Comparison of ENCODE assay signal across 14 mouse cellular contexts in the genomic region with DNA sequence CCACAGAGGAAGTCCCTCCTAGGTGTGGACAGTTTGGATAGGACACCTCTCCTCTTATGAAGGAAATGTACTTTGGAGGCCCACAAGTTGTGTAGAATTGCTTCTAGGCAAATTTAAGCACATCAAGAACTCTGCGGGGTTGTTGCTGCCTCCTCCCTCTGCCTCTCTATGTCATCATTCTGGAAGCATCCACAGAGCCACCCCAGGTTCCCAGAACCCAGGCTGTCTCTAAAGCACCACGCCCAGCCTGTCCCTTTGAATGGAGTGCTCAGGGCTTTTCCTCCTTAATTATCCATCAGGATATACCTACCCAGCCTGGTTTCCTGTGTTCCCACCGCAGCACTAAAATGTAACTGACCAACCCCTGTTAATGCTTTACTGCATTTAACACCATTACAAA.
A peak's percentile ranks its signal among the peaks of the same experiment; 100 is the strongest.
DNase-seq lines count a peak whose midpoint lies in the region; ATAC-seq and TF ChIP-seq lines count a peak whose summit lies in the region.
"Had no signal": no experiment of that assay in that cellular context is flagged by ENCODE, and none has a peak within 500 bp of the region (broad histone marks: within the 10 kb centered on the region; RNA-seq: fewer than 3 reads in every experiment).

No protein-coding gene starts in this region.

- intact Hi-C loops in gastrocnemius, adult 2 months (cut with DNase I): no loop called here
- intact Hi-C loops in gastrocnemius, postnatal 36 days (cut with DNase I): no loop called here
- intact Hi-C loops in left cerebral cortex, postnatal 14 days (cut with DNase I): no loop called here

- H3K9ac ChIP-seq in hindbrain, embryonic 11.5 days (ENCODE audit: low read depth, low read length): no peak overlapping the region
- H3K9ac ChIP-seq: hindbrain, embryonic 12.5 days; midbrain, embryonic 12.5 days had no signal

- no peak overlapping the region for H3K4me2 ChIP-seq in hindbrain, embryonic 11.5 days (replicated peaks; ENCODE audit: low read depth, low read length)
- H3K4me2 ChIP-seq: hindbrain, embryonic 12.5 days; midbrain, embryonic 12.5 days had no signal

- no peak for TF ChIP-seq CTCF in gastrocnemius, adult 2 months (IDR thresholded peaks at IDR 0.05)

- H3K36me3 ChIP-seq in hindbrain, embryonic 11.5 days (ENCODE audit: control insufficient read depth, insufficient read depth, low read length): no peaks in the 10 kb centered on the region
- H3K36me3 ChIP-seq: hindbrain, embryonic 12.5 days; midbrain, embryonic 12.5 days had no signal

- peak overlapping the region; percentile 71 for H3K27ac ChIP-seq in gastrocnemius, adult 2 months
- H3K27ac ChIP-seq in hindbrain, embryonic 11.5 days (ENCODE audit: low read depth, low read length): no peak overlapping the region
- H3K27ac ChIP-seq: hindbrain, embryonic 12.5 days; midbrain, embryonic 12.5 days had no signal

- H3K4me1 ChIP-seq in hindbrain, embryonic 11.5 days (replicated peaks; ENCODE audit: control insufficient read depth, insufficient read depth, low read length): no peaks in the 10 kb centered on the region
- H3K4me1 ChIP-seq: hindbrain, embryonic 12.5 days; midbrain, embryonic 12.5 days had no signal

- H3K4me3 ChIP-seq in gastrocnemius, adult 2 months: no peak overlapping the region
- no peak overlapping the region for H3K4me3 ChIP-seq in hindbrain, embryonic 11.5 days (ENCODE audit: low read depth, low read length)
- H3K4me3 ChIP-seq: erythroblast, embryonic 14.5 days; hindbrain, embryonic 12.5 days; midbrain, embryonic 12.5 days had no signal

- no peaks in the 10 kb centered on the region for H3K9me3 ChIP-seq in hindbrain, embryonic 11.5 days (ENCODE audit: control insufficient read depth, low read length)
- H3K9me3 ChIP-seq: hindbrain, embryonic 12.5 days; midbrain, embryonic 12.5 days had no signal

- WGBS in hindbrain, embryonic 11.5 days: 84% methylated on average over 3 of the region's 3 CpGs

- DNase-seq in gastrocnemius, adult 2 months: peak; percentile 41
- no peak for DNase-seq in gastrocnemius, postnatal 36 days
- DNase-seq in heart, adult 8-10 months (ENCODE audit: low spot score): peak; percentile 68
- peak; percentile 11 for DNase-seq in kidney, adult 9 months
- peak; percentile 38 for DNase-seq in lung, postnatal 10 days
- no peak for DNase-seq in ovary, adult 18-20 months (ENCODE audit: low spot score)
- DNase-seq in left cerebral cortex, postnatal 14 days (ENCODE audit: low spot score in 2 of 2): no peak
- no peak for DNase-seq in hindbrain, embryonic 11.5 days (ENCODE audit: low spot score)
- DNase-seq: left cerebral cortex, postnatal 4 days; retina, postnatal 1 day; thymus, adult 2 months had no signal

- no peak for ATAC-seq in hindbrain, embryonic 11.5 days (ENCODE audit: low FRiP score)

- H3K27me3 ChIP-seq in hindbrain, embryonic 11.5 days (ENCODE audit: control insufficient read depth, insufficient read depth, low read length): no peaks in the 10 kb centered on the region
- H3K27me3 ChIP-seq: hindbrain, embryonic 12.5 days; midbrain, embryonic 12.5 days had no signal

Comparison
In these comparisons a context has a peak if more than half of its experiments do, and no peak if none do; other contexts are left out.
1. DNase-seq: peak in gastrocnemius, adult 2 months (single experiment), heart, adult 8-10 months (single experiment), kidney, adult 9 months (single experiment) and lung, postnatal 10 days (single experiment); none in gastrocnemius, postnatal 36 days (0 of 2), ovary, adult 18-20 months (single experiment), left cerebral cortex, postnatal 14 days (0 of 2) and hindbrain, embryonic 11.5 days (single experiment).